Mouse (Mus musculus): ENCODE data around the gene Mbtps1.

DNA sequence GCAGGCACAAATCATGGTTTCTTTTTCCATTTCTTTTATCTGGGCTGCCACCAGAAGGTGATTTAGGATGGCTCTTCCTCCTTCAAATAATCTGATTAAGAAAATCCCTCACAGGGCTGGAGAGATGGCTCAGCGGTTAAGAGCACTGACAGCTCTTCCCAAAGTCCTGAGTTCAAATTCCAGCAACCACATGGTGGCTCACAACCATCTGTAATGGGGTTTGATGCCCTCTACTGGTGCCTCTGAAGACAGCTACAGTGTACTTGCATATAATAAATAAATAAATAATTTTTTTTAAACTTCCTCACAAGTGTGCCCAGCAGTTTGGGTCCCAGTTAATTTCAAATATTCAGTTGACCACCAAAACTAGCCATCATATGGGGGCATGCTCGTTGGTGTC is 47.7 kb upstream of the Mbtps1 start:
- peak; percentile 33 to 55 (median 35); a peak in 4 of 6 replicates for TF ChIP-seq CTCF (IDR thresholded peaks at IDR 0.05 in 2 of 3, conservative IDR thresholded peaks at IDR 0.05 in 1 of 3; ENCODE audit: control insufficient read depth in 1 of 3, insufficient read depth in 1 of 3, low read depth in 2 of 3, low read length in 3 of 3, poor library complexity in 1 of 3, severe bottlenecking in 1 of 3)
- TF ChIP-seq TCF12 (IDR thresholded peaks at IDR 0.05; ENCODE audit: low read depth, low read length) = no peak
- TF ChIP-seq NELFE (IDR thresholded peaks at IDR 0.05; ENCODE audit: low read depth, low read length) = no peak
- peak; percentile 46; the same call in 1 of the 2 replicates for TF ChIP-seq HCFC1 (IDR thresholded peaks at IDR 0.05; ENCODE audit: low read depth, low read length)
- no peak for TF ChIP-seq MEF2A (IDR thresholded peaks at IDR 0.05; ENCODE audit: extremely low read depth, insufficient replicate concordance, low read depth, low read length, poor library complexity, severe bottlenecking)
- TF ChIP-seq ZMIZ1 (IDR thresholded peaks at IDR 0.05; ENCODE audit: low read depth, low read length) = no peak

All from MEL (cell line).